Mouse (Mus musculus): Measurements from ENCODE around the gene Ppm1m. TPM values are rescaled to one million over a fixed set of nuclear protein-coding genes. Genes with fewer than 3 reads are reported as not detected.
A peak's percentile ranks its signal among the peaks of the same experiment; 100 is the strongest.

Ppm1m gene
- total RNA-seq, 2 experiments from 2014 or later: 16.0 to 20.8 TPM

GRCm38 (mm10) chr9:106216971-106217370 is 17.4 kb upstream of the Ppm1m start:
- no peak for DNase-seq

GRCm38 (mm10) chr9:106215341-106216125 is 16.0 kb upstream of the Ppm1m start:
- no peak for DNase-seq

DNA sequence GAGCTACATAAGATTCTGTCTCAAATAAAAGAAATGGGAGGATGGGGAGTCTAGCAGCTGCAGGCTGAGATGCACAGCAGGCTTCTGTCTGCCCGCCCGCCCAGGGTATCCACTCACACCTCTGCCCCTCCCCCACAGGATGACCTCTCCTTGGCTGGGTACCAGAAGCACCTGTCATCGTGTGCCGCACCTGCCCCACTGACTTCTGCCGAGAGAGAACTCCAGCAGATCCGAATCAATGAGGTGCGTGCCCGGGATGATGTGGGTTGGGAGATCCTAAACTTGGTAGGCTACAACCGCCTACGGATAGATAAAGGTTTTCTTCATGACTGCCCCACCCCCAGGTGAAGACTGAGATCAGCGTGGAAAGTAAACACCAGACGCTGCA is 13.0 kb upstream of the Ppm1m start:
- DNase-seq: no peak

- peak; percentile 76 to 82 for DNase-seq
Measured at GRCm38 (mm10) chr9:106211680-106212593, 12.4 kb upstream of the Ppm1m start.

GRCm38 (mm10) chr9:106210853-106211609 is 11.5 kb upstream of the Ppm1m start:
- DNase-seq: no peak

- DNase-seq: no peak
Measured at GRCm38 (mm10) chr9:106209954-106210353, 10.4 kb upstream of the Ppm1m start.

DNA sequence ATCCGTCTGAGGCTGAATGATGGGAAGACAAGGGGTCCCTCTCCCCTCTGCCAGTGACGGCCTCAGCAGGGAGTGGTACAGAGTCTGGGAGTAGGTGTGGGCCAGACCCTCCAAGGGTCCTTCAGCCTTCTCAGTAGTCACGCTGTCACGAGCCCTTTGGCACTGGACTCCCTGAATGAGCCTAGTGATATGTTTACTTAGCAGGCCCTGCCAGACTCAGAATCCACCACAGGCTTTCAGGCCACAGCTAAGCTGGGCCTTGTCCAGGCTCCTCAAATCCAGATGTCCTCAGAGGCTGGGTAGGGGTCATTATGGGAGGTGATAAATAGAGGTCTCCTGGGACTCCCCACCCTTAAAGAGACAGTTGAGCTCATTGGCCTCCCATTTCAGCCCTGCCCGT is 8.6 kb upstream of the Ppm1m start:
- DNase-seq: no peak

GRCm38 (mm10) chr9:106206515-106206914 is 7.0 kb upstream of the Ppm1m start:
- DNase-seq: no peak

DNA sequence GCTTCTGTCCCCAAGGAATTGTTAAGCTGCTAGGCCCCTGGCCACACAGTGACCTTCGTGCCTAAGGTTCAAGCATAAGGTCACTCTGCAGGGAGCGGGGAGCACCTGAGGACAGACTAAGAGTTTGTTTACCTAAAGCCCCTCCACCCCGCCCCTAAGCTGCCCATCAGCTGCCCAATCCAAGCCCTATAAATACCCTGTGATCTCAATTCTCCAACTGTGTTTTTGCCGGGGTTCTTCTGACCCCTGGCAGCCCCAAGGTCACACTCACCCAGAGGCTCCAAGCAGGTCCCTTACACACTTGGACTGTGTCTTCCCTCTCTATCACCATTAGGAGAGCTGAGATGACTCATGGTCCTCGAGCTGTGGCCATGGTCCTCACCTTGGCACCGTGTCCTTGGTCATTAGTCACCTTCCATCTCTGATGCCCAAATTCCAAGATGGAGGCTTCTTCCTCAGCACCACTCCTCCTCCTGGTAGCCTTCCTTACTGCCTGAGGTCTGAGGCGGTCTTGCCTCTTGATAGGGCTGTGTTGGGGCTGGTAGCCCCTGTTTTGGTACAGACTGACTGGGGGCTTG is 6.3 kb upstream of the Ppm1m start:
- no peak for DNase-seq

- DNase-seq: no peak
Measured at GRCm38 (mm10) chr9:106203990-106204851, 4.7 kb upstream of the Ppm1m start.

- DNase-seq: peak; percentile 90 to 92
Measured at GRCm38 (mm10) chr9:106202819-106203636, 3.5 kb upstream of the Ppm1m start, which contains the start of gene Twf2. Gene Twf2, plus strand, starts transcription at chr9:106203108.

GRCm38 (mm10) chr9:106201895-106202294 is 2.3 kb upstream of the Ppm1m start:
- no peak for DNase-seq

DNA sequence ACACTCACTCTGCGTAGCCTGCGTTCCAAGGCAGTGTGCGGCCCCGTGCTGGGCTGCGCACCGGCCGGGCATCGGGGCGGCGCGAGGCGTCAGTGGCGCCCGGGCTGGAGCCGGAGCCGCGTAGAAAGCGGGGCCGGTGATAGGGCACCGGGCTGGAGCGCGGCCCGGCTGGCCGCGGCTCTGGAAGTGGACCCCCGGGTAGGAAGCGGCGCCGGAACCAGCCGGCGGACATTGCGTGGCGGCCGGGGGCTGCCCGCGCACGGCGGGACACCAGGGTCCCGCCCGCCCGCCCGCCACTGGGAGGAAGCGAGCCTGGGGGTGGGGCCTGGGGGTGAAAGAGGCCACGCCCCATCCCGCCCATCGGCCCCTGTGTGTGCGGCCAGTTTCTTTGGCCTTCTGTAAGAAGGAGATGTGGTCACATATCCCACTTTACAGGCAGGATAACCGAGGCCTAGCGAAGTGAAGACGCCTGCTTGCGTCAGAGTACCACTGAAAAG is 536 bp downstream of the Ppm1m start:
- DNase-seq: peak in 1 of 2 experiments; percentile 54

GRCm38 (mm10) chr9:106197732-106198131 is 1.8 kb downstream of the Ppm1m start:
- DNase-seq: no peak

DNA sequence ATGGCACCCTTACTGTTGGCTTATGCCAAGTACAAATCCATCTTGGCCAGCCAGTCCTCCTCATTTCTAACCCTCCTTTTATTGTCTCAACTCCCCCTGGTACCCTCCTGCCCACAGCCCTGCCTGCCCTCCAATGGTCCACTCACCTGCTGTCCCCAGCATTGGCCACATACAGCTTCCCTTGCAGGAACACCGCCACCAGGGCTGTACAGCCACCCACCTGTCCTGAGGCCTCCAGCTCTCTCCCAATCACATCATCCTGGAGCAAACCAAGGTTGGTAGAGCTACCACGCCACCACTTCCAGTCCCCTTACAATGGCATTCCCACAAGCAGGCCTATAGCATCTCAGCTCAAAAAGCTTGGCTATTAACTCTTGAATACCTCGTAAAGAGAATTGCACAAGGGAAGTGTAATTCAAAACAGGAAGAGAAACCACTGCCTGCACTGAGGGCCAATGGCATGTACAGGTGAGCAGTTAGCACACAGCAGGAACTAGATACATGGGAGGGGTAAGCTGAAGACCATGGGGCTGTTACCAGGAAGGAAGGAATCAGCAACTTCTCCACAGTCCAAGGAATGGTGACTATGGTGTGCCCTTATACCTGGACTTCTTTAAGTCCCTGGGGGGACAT is 2.3 kb downstream of the Ppm1m start:
- DNase-seq: no peak

GRCm38 (mm10) chr9:106195693-106196092 is 3.9 kb downstream of the Ppm1m start:
- no peak for DNase-seq

DNA sequence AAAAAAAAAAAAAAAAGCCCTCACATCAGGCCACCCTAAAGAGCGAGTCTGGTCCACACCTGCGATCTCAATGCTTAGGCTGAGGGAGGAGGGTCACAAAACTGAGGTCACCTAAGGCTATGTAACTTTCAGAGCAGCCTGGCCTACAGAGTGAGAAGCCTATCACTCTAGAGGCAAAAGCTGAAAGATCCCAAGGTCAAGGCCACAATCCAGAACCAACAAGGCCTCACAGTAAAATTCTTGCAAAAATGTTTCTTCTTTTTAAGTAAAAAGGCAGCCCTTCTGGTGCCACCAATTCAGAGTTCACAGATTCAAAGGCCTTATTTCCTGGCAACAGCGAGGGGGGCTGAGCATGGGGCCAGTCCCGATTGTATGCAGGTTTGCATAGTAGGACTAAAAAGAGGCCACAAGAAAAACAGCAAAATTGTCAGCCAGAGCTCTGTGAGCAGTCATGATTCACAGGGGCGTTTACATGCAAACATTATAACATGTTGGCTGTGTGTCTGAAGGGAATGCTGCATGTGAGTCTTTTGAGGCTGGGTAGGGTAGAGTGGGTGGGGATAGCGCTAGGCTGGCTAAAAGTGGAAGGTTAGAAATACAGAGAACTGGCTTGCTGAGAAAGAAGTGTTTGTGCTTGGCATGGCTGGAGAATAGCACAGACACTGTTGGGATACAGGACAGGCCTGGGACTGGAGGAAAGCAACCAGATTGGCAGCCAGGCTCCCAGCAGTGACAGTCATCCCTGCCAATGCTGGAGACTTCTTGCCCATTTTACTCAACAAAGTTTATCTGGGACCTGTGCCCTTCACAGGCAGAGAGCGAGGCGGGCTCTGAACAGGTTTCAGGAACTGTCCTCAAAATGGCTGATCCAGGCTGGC is 5.4 kb downstream of the Ppm1m start:
- peak in 1 of 2 experiments; percentile 30 for DNase-seq

- no peak for DNase-seq
Measured at GRCm38 (mm10) chr9:106192998-106193397, 6.5 kb downstream of the Ppm1m start.

DNA sequence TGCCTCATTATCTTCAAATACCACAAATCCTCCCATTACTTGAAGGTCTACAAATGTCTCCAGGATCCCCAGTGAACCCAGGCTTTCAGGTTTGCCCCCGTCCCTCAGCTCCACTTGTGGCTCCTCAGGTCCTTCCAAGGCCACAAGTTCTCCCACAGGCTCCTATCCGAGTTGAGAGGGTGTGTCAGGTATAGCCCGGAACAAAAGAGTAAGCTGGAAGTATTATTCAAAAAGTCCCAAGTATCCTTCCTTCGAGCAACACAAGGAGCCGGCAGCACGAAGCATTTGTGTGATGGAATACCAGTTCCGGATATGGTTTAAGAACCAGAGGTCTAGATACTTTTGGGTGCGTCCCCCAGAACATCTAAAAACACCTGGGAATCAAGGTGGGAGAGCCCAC is 7.5 kb downstream of the Ppm1m start:
- no peak for DNase-seq
